Mouse (Mus musculus) kidney, adult 2 months (tissue): ENCODE data around the gene Mcm10.

Source experiments
- CTCF ChIP-seq: fragments of 200-500 bp; conservative IDR thresholded peaks from 2 replicates; pipeline ENCODE4 v1.5.1; 2011; ENCODE audit warnings: low read depth, mild to moderate bottlenecking, control low read depth, low read length, moderate library complexity, mixed read lengths; ENCODE audit not compliant: insufficient read depth, insufficient read length
- POLR2A ChIP-seq: fragments of 200-500 bp; IDR thresholded peaks from one replicate; pipeline ENCODE4 v1.6.1; 2011; ENCODE audit warnings: low read depth, low read length, control low read depth

DNA sequence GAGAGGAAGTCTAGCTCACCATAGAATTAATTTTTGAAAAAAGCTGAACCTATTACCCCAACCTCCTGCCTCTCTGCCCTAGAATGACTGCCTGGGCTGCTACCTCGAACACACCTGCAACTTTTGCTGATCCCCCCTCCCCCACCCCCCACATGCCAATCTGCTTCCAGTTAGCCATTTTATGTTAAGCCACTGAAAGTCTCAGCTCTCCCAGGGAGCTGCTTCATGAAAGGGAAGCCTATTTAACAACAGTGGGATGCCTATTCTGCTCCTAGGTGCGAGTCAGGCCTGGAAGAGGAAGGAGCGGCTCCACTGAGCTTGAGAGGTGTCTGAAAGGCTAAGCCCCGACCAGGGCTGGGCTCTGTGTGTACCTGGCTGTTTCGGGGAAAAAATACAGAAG lies 28.6 kb downstream of the Mcm10 start:
- TF ChIP-seq POLR2A (no peak), CTCF (no peak)
